Mouse (Mus musculus): ENCODE data around the gene Lama1. TPM values are rescaled to one million over a fixed set of nuclear protein-coding genes. Genes with fewer than 3 reads are reported as not detected.

Lama1 gene
- polyA plus RNA-seq, 1 experiment from 2014 or later = 0.72 TPM

DNA sequence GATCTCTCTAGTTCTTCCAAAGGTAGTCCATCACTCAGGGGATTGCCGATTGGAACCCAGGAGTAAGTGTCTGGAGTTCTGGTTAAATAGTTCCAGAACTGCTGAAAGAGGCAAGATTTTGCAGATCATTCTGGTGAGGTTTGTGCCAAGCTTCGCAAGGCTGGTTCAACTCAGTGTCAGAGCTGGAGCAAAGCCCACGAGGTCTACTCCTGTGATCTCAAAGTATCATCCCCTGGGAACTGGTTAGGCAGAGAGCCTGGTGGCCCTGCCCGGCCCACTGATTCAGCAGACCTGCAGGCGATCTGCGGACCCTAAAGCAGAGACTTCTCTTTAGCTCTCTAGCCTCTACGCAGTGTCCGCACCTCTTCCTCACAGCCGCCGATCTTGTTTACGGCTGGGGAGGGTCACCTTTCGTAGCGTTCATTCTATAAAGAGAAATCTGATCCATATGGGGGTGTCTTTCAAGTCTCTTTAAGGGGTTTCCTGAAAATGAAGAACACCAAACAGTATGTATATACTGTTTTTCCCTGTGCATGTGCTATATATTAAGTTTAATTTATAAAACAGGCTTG, 10.8 kb downstream of the Lama1 start:
- no peak for ATAC-seq
- no peak for TF ChIP-seq EP300 (IDR thresholded peaks at IDR 0.05; ENCODE audit: low read depth)
- no peak for TF ChIP-seq CTCF (IDR thresholded peaks at IDR 0.05; ENCODE audit: low read depth)
- Histone ChIP-seq H3K27me3 (ENCODE audit: insufficient read depth, low read length) (no peaks in the 10 kb centered on the region), H3K9me3 (ENCODE audit: low read length) (no peaks in the 10 kb centered on the region), H3K4me1 (ENCODE audit: insufficient read depth) (peaks cover 2% of the 10 kb centered on the region; the same call in 1 of the 2 replicates), H3K27ac (ENCODE audit: low read depth) (no peak overlapping the region), H3K4me3 (ENCODE audit: low read depth, low read length) (no peak overlapping the region), H3K4me2 (ENCODE audit: low read depth, low read length) (no peak overlapping the region), H3K9ac (replicated peaks) (no peak overlapping the region), H3K36me3 (replicated peaks; ENCODE audit: insufficient read depth, low read length) (no peaks in the 10 kb centered on the region)
- WGBS (ENCODE audit: insufficient replicate concordance) = 83% methylated on average over 13 of the region's 13 CpGs
- DNase-seq = no peak

DNA sequence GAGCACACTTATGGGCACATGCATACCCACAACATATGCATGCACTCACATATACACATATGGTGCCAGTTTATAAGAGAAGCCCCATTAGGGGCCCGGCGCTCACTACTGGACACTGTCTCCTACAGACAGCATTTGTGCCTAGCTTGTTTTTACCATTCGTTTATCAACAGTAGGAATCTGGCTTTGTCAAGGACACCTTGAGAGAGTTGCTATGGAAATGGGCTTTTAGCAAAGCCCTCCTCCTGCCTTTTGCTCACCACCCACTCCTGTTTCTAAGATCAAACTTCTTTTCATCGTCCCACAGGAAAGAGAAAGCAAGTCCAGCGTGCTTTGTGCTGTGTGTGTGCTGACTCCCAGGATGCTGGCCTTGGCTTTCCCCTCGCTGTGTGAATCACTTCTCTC, 13.3 kb downstream of the Lama1 start:
- ATAC-seq = no peak
- no peaks in the 10 kb centered on the region for H3K9me3 ChIP-seq (ENCODE audit: low read length)
- no peak for TF ChIP-seq CTCF (IDR thresholded peaks at IDR 0.05; ENCODE audit: low read depth)
- no peak for TF ChIP-seq EP300 (IDR thresholded peaks at IDR 0.05; ENCODE audit: low read depth)
- no peak overlapping the region for H3K4me2 ChIP-seq (ENCODE audit: low read depth, low read length)
- no peak overlapping the region for H3K4me3 ChIP-seq (ENCODE audit: low read depth, low read length)
- H3K9ac ChIP-seq (replicated peaks) = no peak overlapping the region
- no peak for DNase-seq
- H3K27ac ChIP-seq (ENCODE audit: low read depth) = peak overlapping the region; percentile 31; the same call in 1 of the 2 replicates
- H3K27me3 ChIP-seq (ENCODE audit: insufficient read depth, low read length) = no peaks in the 10 kb centered on the region
- no peaks in the 10 kb centered on the region for H3K36me3 ChIP-seq (replicated peaks; ENCODE audit: insufficient read depth, low read length)
- H3K4me1 ChIP-seq (ENCODE audit: insufficient read depth) = peaks cover 2% of the 10 kb centered on the region; the same call in 1 of the 2 replicates
- 61% methylated on average over 6 of the region's 6 CpGs for WGBS (ENCODE audit: insufficient replicate concordance)

DNA sequence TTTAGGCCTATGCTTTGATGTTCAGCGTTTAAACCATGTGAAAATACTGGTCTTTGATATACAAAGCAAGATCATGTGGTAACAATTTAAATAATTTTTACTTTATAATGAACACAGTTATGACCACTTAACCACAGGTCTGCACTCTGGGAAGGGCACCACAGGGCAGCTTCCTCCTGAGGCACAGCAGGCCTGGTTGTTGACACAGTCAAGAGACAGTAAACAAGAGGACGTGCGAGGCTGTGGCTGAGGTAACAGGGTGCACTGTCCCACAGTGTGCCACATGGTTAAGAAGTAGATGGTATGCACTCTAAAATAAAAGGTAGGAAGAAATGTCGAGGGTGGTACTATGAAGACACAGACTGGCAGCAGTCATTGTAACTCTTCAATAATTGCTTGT, 14.3 kb downstream of the Lama1 start:
- ATAC-seq = peak; percentile 87
- DNase-seq = peak; percentile 25
- H3K4me3 ChIP-seq (ENCODE audit: low read depth, low read length) = no peak overlapping the region
- H3K27ac ChIP-seq (ENCODE audit: low read depth) = peak overlapping the region; percentile 31
- no peaks in the 10 kb centered on the region for H3K27me3 ChIP-seq (ENCODE audit: insufficient read depth, low read length)
- H3K9me3 ChIP-seq (ENCODE audit: low read length) = no peaks in the 10 kb centered on the region
- WGBS (ENCODE audit: insufficient replicate concordance) = 32% methylated on average over 4 of the region's 4 CpGs
- peaks cover 2% of the 10 kb centered on the region; the same call in 1 of the 2 replicates for H3K4me1 ChIP-seq (ENCODE audit: insufficient read depth)
- H3K4me2 ChIP-seq (ENCODE audit: low read depth, low read length) = no peak overlapping the region
- H3K36me3 ChIP-seq (replicated peaks; ENCODE audit: insufficient read depth, low read length) = no peaks in the 10 kb centered on the region
- TF ChIP-seq CTCF (IDR thresholded peaks at IDR 0.05; ENCODE audit: low read depth) (no peak), EP300 (IDR thresholded peaks at IDR 0.05; ENCODE audit: low read depth) (no peak)
- no peak overlapping the region for H3K9ac ChIP-seq (replicated peaks)

DNA sequence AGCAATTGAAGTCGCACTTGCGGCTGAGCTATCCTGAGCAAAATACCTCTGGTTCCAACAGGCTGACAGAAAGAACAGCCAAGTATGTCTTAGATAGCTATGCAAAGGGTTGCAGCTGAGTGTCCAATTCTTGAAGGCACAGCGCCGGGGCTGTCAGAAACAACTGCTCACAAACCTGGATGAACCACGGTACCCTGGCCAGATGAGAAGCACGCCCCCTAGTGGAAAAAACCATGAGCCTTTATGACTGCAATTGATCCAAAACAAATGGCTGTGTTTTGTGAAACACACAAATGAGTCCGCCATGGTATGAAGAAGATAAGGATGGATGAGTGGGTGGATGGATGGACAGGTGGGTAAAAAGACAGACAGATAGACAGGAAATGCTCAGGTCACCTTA, 15.9 kb downstream of the Lama1 start:
- ATAC-seq (no peak), DNase-seq (no peak)
- Histone ChIP-seq H3K9ac (replicated peaks) (no peak overlapping the region), H3K27me3 (ENCODE audit: insufficient read depth, low read length) (no peaks in the 10 kb centered on the region), H3K9me3 (ENCODE audit: low read length) (no peaks in the 10 kb centered on the region), H3K4me1 (ENCODE audit: insufficient read depth) (peaks cover 2% of the 10 kb centered on the region; the same call in 1 of the 2 replicates), H3K27ac (ENCODE audit: low read depth) (no peak overlapping the region), H3K4me2 (ENCODE audit: low read depth, low read length) (no peak overlapping the region), H3K4me3 (ENCODE audit: low read depth, low read length) (no peak overlapping the region), H3K36me3 (replicated peaks; ENCODE audit: insufficient read depth, low read length) (no peaks in the 10 kb centered on the region)
- TF ChIP-seq CTCF (IDR thresholded peaks at IDR 0.05; ENCODE audit: low read depth) (peak; percentile 28; the same call in 1 of the 2 replicates), EP300 (IDR thresholded peaks at IDR 0.05; ENCODE audit: low read depth) (no peak)
- 68% methylated on average over 7 of the region's 7 CpGs for WGBS (ENCODE audit: insufficient replicate concordance)

DNA sequence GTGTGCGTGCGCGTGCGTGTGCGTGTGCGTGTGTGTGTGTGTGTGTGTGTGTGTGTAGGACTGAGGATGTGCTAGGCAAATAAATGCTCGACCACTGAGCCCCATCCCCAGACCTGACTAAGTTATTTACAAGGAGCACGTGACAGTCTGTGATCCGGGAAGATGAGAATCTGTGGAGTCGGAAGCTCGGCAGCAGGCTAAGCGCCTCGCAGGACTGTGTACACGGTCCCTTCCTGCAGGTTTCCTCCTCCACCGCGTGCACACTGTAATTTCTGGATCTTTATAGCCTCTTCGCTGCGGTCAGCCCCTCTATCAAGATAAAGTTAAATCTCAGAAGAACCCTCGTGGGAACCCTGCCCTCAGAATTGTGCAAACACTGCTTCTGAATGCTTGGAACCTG, 18.4 kb downstream of the Lama1 start:
- TF ChIP-seq CTCF (IDR thresholded peaks at IDR 0.05; ENCODE audit: low read depth) = no peak
- no peak for TF ChIP-seq EP300 (IDR thresholded peaks at IDR 0.05; ENCODE audit: low read depth)
- H3K4me2 ChIP-seq (ENCODE audit: low read depth, low read length) = no peak overlapping the region

DNA sequence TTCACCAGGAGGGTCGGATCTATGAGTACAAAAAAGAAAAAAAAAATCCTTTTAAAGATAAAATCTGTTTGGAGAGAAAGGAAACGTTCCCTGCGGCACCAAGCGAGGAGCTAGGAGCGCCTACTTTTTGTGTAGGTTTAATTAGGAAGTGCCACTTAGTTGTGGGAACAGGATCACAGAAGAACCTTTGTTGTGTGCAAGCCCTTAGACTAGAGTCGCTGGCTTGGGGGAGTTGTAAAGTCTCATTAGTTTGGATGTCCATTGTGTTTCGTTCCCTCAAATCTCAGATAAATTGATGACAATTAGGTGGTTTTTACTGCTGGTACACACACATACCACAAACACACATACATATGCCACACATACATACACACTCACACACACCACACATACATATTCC, 25.0 kb downstream of the Lama1 start:
- Histone ChIP-seq H3K4me1 (ENCODE audit: insufficient read depth) (no peaks in the 10 kb centered on the region), H3K36me3 (replicated peaks; ENCODE audit: insufficient read depth, low read length) (no peaks in the 10 kb centered on the region), H3K27me3 (ENCODE audit: insufficient read depth, low read length) (no peaks in the 10 kb centered on the region), H3K9me3 (ENCODE audit: low read length) (no peaks in the 10 kb centered on the region), H3K27ac (ENCODE audit: low read depth) (no peak overlapping the region), H3K4me3 (ENCODE audit: low read depth, low read length) (no peak overlapping the region), H3K9ac (replicated peaks) (no peak overlapping the region), H3K4me2 (ENCODE audit: low read depth, low read length) (no peak overlapping the region)
- 75% methylated on average over 7 of the region's 7 CpGs for WGBS (ENCODE audit: insufficient replicate concordance)
- TF ChIP-seq EP300 (IDR thresholded peaks at IDR 0.05; ENCODE audit: low read depth) (no peak), CTCF (IDR thresholded peaks at IDR 0.05; ENCODE audit: low read depth) (no peak)
- ATAC-seq (no peak), DNase-seq (no peak)

More for the DNA sequence above, 18.4 kb downstream of the Lama1 start:
- Histone ChIP-seq H3K9me3 (ENCODE audit: low read length) (no peaks in the 10 kb centered on the region), H3K27me3 (ENCODE audit: insufficient read depth, low read length) (no peaks in the 10 kb centered on the region), H3K4me1 (ENCODE audit: insufficient read depth) (peaks cover 2% of the 10 kb centered on the region; the same call in 1 of the 2 replicates), H3K27ac (ENCODE audit: low read depth) (no peak overlapping the region), H3K4me3 (ENCODE audit: low read depth, low read length) (no peak overlapping the region), H3K36me3 (replicated peaks; ENCODE audit: insufficient read depth, low read length) (no peaks in the 10 kb centered on the region), H3K9ac (replicated peaks) (no peak overlapping the region)
- no peak for DNase-seq
- no peak for ATAC-seq
- WGBS (ENCODE audit: insufficient replicate concordance) = 70% methylated on average over 19 of the region's 19 CpGs
